Comparison of ENCODE assay signal across 13 mouse cellular contexts in the genomic region with DNA sequence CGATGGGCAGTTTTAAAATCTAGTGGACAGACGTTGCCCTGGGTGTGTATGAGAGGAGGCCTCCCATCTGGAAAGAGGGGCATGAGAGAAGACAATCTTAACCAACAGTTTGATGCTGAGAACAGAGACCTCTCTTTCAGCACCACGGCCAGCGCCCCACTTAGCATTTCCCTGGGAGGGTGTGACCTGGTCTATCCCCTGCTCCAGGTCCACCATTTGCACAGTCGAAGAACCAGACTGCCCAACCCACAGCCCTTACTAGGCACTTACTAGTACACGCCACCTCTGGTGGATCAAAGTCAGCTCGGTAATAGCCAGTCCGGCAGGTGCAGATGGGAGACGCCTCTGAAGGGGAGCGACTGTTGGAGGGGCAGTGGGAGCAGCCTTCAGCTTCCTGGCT.
DNase-seq lines count a peak whose midpoint lies in the region; ATAC-seq and TF ChIP-seq lines count a peak whose summit lies in the region.
"Had no signal": no experiment of that assay in that cellular context is flagged by ENCODE, and none has a peak within 500 bp of the region (broad histone marks: within the 10 kb centered on the region; RNA-seq: fewer than 3 reads in every experiment).

No protein-coding gene starts in this region.

- WGBS in limb, embryonic 11.5 days = 67% methylated on average over 10 of the region's 10 CpGs

- H3K27me3 ChIP-seq in limb, embryonic 11.5 days (ENCODE audit: control insufficient read depth, insufficient read depth, low read length) = no peaks in the 10 kb centered on the region
- H3K27me3 ChIP-seq: heart, embryonic 15.5 days; neural tube, embryonic 12.5 days had no signal

- no peak overlapping the region for H3K4me2 ChIP-seq in limb, embryonic 11.5 days (ENCODE audit: low read depth, severe bottlenecking)
- H3K4me2 ChIP-seq: heart, embryonic 15.5 days; neural tube, embryonic 12.5 days had no signal

- ATAC-seq in limb, embryonic 11.5 days (ENCODE audit: insufficient number of reproducible peaks, low FRiP score, low TSS enrichment, low read depth) = no peak
- ATAC-seq: forebrain, embryonic 16.5 days had no signal

- H3K27ac ChIP-seq in ES-E14 (ENCODE audit: insufficient read depth, low read depth, low read length, poor library complexity, severe bottlenecking) = no peak overlapping the region
- H3K27ac ChIP-seq in limb, embryonic 11.5 days (replicated peaks; ENCODE audit: low read depth, low read length) = no peak overlapping the region
- H3K27ac ChIP-seq: heart, embryonic 15.5 days; layer of hippocampus, adult 2 months; neural tube, embryonic 12.5 days had no signal

- H3K9me3 ChIP-seq in ES-E14 (ENCODE audit: control insufficient read depth, insufficient read depth, low read depth, low read length) = no peaks in the 10 kb centered on the region
- no peaks in the 10 kb centered on the region for H3K9me3 ChIP-seq in limb, embryonic 11.5 days (ENCODE audit: control insufficient read depth, low read length)
- H3K9me3 ChIP-seq: heart, embryonic 15.5 days; neural tube, embryonic 12.5 days had no signal

- H3K4me1 ChIP-seq in ES-E14 (ENCODE audit: control insufficient read depth in 2 of 2, insufficient read depth in 2 of 2, low read length in 2 of 2, poor library complexity in 1 of 2) = no peaks in the 10 kb centered on the region
- no peaks in the 10 kb centered on the region for H3K4me1 ChIP-seq in limb, embryonic 11.5 days (ENCODE audit: control insufficient read depth, insufficient read depth, low read length)
- H3K4me1 ChIP-seq: heart, embryonic 15.5 days; neural tube, embryonic 12.5 days had no signal

- in situ Hi-C loops in ES-E14 (cut with MboI; ENCODE audit: low sequenced_read_pairs in 2 of 2, unreplicated experiment in 2 of 2) = no loop called here

- H3K36me3 ChIP-seq in ES-E14 (ENCODE audit: control insufficient read depth, insufficient read depth, low read length, poor library complexity, severe bottlenecking) = no peaks in the 10 kb centered on the region
- no peaks in the 10 kb centered on the region for H3K36me3 ChIP-seq in limb, embryonic 11.5 days (ENCODE audit: control insufficient read depth, insufficient read depth, low read length)
- H3K36me3 ChIP-seq: heart, embryonic 15.5 days; neural tube, embryonic 12.5 days had no signal

- H3K4me3 ChIP-seq in ES-E14 (ENCODE audit: insufficient read depth in 1 of 2, low read depth in 1 of 2, low read length in 2 of 2, poor library complexity in 1 of 2, severe bottlenecking in 1 of 2) = no peak overlapping the region
- H3K4me3 ChIP-seq in limb, embryonic 11.5 days (ENCODE audit: low read depth, low read length) = no peak overlapping the region
- H3K4me3 ChIP-seq: heart, embryonic 15.5 days; layer of hippocampus, adult 2 months; neural tube, embryonic 12.5 days had no signal

- peak; percentile 63 for DNase-seq in kidney, postnatal 10 days
- no peak for DNase-seq in kidney, adult 8-10 months
- DNase-seq in ES-E14 (ENCODE audit: low read depth, low spot score) (peak; percentile 34), R1 (ENCODE audit: low read depth, low spot score) (peak; percentile 36)
- peak; percentile 88 for DNase-seq in limb, embryonic 11.5 days (ENCODE audit: low spot score)
- DNase-seq in spleen, postnatal 36 days (ENCODE audit: low spot score in 2 of 2) = no peak
- DNase-seq in cerebellum, adult 18-20 months = no peak
- DNase-seq in right cerebral cortex, postnatal 14 days = no peak
- DNase-seq: cerebellum, adult 11-12 months had no signal

- no peak overlapping the region for H3K9ac ChIP-seq in ES-E14 (ENCODE audit: insufficient read depth, low read depth, low read length, poor library complexity, severe bottlenecking)
- H3K9ac ChIP-seq in limb, embryonic 11.5 days (ENCODE audit: low read length) = no peak overlapping the region
- H3K9ac ChIP-seq: heart, embryonic 15.5 days; neural tube, embryonic 12.5 days had no signal

TF ChIP-seq in ES-E14, 5 proteins besides CTCF, POLR2A, EP300 and RAD21:
- TF ChIP-seq ZC3H11A (IDR thresholded peaks at IDR 0.05; ENCODE audit: borderline replicate concordance, low read depth, low read length) = no peak
- TF ChIP-seq ZNF384 (IDR thresholded peaks at IDR 0.05; ENCODE audit: low read depth, low read length) = no peak
- no peak for TF ChIP-seq HCFC1 (IDR thresholded peaks at IDR 0.05; ENCODE audit: borderline replicate concordance, insufficient read depth, low read length)
- no peak for TF ChIP-seq CHD2 (IDR thresholded peaks at IDR 0.05; ENCODE audit: low read depth, low read length)
- TF ChIP-seq MAFK (IDR thresholded peaks at IDR 0.05; ENCODE audit: insufficient read depth, low read depth, low read length) = no peak

Comparison
In these comparisons a context has a peak if more than half of its experiments do, and no peak if none do; other contexts are left out.
1. DNase-seq: peak in kidney, postnatal 10 days (single experiment), ES-E14 (single experiment), R1 (single experiment) and limb, embryonic 11.5 days (single experiment); none in kidney, adult 8-10 months (0 of 2), spleen, postnatal 36 days (0 of 2), cerebellum, adult 18-20 months (0 of 2) and right cerebral cortex, postnatal 14 days (single experiment).